Mouse (Mus musculus): ENCODE data around the gene Tdrkh.

DNA sequence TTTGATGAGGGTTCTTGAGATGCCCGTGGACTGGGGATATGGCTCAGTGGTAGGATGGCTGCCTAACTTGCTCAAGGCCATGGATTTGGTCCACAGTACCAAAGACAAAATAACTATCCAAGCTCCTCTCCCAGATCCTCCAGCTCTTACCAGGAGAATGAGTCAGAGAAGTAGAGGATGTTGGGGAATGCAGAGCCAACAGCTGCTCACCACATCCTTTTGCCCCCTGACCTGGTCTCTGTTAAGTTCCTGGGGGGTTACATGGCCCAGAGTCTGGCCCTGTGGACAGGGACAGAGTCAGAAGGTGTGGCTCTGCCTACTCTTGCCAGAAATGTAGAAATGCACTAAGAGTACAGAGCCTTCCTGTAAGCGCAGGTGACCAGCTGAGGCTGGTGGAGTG is 46.8 kb downstream of the Tdrkh start:
- no peak for TF ChIP-seq CTCF (IDR thresholded peaks at IDR 0.05; ENCODE audit: extremely low read depth, insufficient read depth, low read length)
- no peak for TF ChIP-seq POLR2A (IDR thresholded peaks at IDR 0.05; ENCODE audit: extremely low read depth, insufficient read depth, low read length)
